Mouse (Mus musculus) v-Abl transformed pro-B cells (cell line): ENCODE measurements around the gene Gm17349.

Source experiments
- in situ Hi-C, 2 experiments: fragments of 400-800 bp; cut with MboI; formaldehyde crosslinking; loops; one replicate each; pipeline ENCODE4 v1.15.1; 2025; ENCODE audit not compliant: unreplicated experiment in 2 of 2

Gm17349 gene

GRCm38 (mm10) chr15:99669392-99669791, 35.9 kb downstream of the Gm17349 start:
- in situ Hi-C loops, result loop anchor here (5.0 kb wide), 1 partner anchor 72 kb away; no protein-coding TSS in a partner anchor

GRCm38 (mm10) chr15:99668881-99669280, 36.4 kb downstream of the Gm17349 start:
- in situ Hi-C loops, result loop anchor here (5.0 kb wide), 1 partner anchor 72 kb away; no protein-coding TSS in a partner anchor

- in situ Hi-C loops, result loop anchor here (5.0 kb wide), 1 partner anchor 70 kb away; no protein-coding TSS in a partner anchor
Measured at GRCm38 (mm10) chr15:99667544-99667943, 37.7 kb downstream of the Gm17349 start.

GRCm38 (mm10) chr15:99664600-99665451, 40.5 kb downstream of the Gm17349 start:
- in situ Hi-C loops, result loop anchor here (5.0 kb wide), 1 partner anchor 68 kb away; no protein-coding TSS in a partner anchor

- in situ Hi-C loops, result no loop called here
Measured at GRCm38 (mm10) chr15:99663964-99664599, 41.2 kb downstream of the Gm17349 start.

- in situ Hi-C loops, result no loop called here
Measured at GRCm38 (mm10) chr15:99662371-99662770, 42.9 kb downstream of the Gm17349 start.

GRCm38 (mm10) chr15:99661121-99661830, 44.0 kb downstream of the Gm17349 start:
- in situ Hi-C loops, result no loop called here

- in situ Hi-C loops, result no loop called here
Measured at GRCm38 (mm10) chr15:99658437-99658836, 46.9 kb downstream of the Gm17349 start.

GRCm38 (mm10) chr15:99655956-99656355, 49.3 kb downstream of the Gm17349 start:
- in situ Hi-C loops, result no loop called here

- in situ Hi-C loops, result no loop called here
Measured at GRCm38 (mm10) chr15:99653876-99654275, 51.4 kb downstream of the Gm17349 start.

- in situ Hi-C loops, result no loop called here
Measured at GRCm38 (mm10) chr15:99653291-99653690, 52.0 kb downstream of the Gm17349 start.
